Mouse (Mus musculus): ENCODE data around the gene Tppp. TPM values are rescaled to one million over a fixed set of nuclear protein-coding genes. Genes with fewer than 3 reads are reported as not detected.

Gene Tppp
- 1.6 and 2.0 TPM in 2 replicates for polyA plus RNA-seq (2015; fragmentation: Nextera tagmentation; extraction: Ambion mirVana)

DNA sequence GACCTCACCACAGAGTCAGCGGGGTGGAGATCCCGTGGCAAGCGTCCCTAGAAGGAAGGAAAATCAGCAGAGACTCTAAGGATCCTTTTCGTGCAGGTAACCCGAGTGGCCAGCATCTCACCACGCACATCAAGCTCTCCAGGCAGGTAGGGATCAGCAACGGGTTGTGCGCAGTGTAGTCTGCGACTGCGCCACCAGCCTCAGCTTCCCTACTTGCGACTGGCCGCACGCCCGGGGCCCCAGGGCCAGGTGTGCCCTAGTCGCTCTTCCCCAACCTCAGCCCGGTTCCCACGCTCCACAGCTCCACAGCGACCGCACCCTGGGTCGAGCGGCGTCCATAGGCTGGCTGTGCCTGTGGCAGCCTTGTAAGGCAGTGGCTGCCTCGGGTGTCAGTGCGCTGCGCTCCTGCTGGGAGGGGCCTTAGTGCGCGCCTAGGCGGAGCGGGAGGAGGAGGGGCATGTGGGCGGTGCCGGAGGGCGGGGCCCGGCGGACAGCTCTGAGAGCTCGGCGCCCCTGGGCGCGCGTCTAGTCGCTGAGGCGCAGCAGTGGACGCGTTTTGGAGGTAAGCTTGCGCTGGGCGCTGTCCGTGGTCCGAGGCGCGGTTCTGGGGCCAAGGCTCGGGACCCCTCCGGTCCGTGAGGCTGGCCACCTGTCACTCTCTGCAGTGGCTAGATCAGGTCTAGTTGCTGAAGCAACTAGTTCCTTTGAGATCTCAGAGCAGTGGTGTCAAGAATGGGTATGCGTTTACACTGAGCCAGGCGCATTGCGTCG lies at the start of gene Tppp:
Tppp (plus strand) TSS at position 460 of the 771 bp plus-strand sequence.
- no peaks in the 10 kb centered on the region for H3K9me3 ChIP-seq (replicated peaks)
- no peaks in the 10 kb centered on the region for H3K36me3 ChIP-seq
- no peak within 1 kb of the TSS for H3K27ac ChIP-seq (replicated peaks)
- peak within 1 kb of the TSS; percentile 37 for H3K9ac ChIP-seq
- H3K4me2 ChIP-seq (replicated peaks): peak within 1 kb of the TSS; percentile 95
- under 1% methylated on average over 54 of the region's 56 CpGs for WGBS
- H3K27me3 ChIP-seq: peaks cover 22% of the 10 kb centered on the region
- peak within 1 kb of the TSS; percentile 51 for H3K4me3 ChIP-seq (replicated peaks)
- ATAC-seq (ENCODE audit: insufficient number of reproducible peaks, low FRiP score, low TSS enrichment, low read depth): peak; percentile 94
- peaks cover 22% of the 10 kb centered on the region for H3K4me1 ChIP-seq

DNA sequence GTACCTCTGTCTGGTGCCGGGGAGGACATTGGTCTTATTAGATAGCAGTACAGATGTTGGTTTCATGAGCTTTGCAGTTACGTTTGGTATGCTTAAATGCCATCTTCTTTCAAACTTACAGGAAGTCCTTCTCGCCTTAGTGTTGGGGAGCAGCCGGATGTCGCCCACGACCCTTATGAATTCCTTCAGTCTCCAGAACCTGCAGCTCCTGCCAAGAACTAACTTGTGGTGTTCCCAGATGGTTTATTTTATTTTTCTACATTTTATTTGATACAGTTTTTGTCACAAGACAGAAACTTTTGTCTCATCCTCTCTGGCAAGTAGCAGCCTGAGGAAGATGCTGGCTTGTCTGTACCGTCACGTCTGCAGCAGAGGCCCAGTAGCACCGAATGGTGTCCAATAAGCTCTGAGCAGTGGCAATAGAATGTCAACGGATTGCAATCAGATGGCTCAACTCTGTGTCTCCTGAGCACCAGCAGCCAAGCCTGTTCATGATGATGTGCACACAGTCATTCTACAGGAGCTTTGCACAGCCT lies 49.0 kb upstream of the Tppp start:
- Histone ChIP-seq H3K9ac (no peak overlapping the region), H3K36me3 (peaks cover 63% of the 10 kb centered on the region), H3K4me3 (replicated peaks) (no peak overlapping the region), H3K4me2 (replicated peaks) (no peak overlapping the region), H3K9me3 (replicated peaks) (no peaks in the 10 kb centered on the region), H3K27me3 (no peaks in the 10 kb centered on the region), H3K4me1 (no peaks in the 10 kb centered on the region), H3K27ac (replicated peaks) (no peak overlapping the region)
- 90% methylated on average over 10 of the region's 10 CpGs for WGBS
- ATAC-seq (ENCODE audit: insufficient number of reproducible peaks, low FRiP score, low TSS enrichment, low read depth): no peak

DNA sequence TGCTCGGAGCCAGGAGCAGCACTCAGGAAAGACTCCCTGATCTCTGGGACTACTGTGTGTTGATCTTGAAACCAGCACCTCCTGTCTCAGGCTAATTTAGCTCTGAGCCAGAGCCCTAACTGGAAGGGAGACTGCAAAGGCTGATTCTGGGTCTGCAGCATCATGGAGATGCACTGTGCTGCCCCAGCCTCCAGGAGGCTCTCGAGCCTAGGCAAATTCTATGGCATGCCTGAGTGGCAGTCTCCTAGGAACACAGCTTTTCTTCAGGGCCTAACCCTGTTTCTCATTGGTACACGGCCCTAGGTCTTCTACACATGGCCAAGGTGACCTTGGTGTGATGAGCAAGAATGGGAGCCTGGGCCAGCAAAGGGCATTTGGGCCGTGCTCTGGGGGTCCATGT lies 48.0 kb upstream of the Tppp start:
- no peak overlapping the region for H3K9ac ChIP-seq
- no peaks in the 10 kb centered on the region for H3K9me3 ChIP-seq (replicated peaks)
- no peak overlapping the region for H3K4me3 ChIP-seq (replicated peaks)
- 81% methylated on average over 4 of the region's 4 CpGs for WGBS
- H3K36me3 ChIP-seq: peaks cover 54% of the 10 kb centered on the region
- ATAC-seq (ENCODE audit: insufficient number of reproducible peaks, low FRiP score, low TSS enrichment, low read depth): no peak
- no peak overlapping the region for H3K4me2 ChIP-seq (replicated peaks)
- no peaks in the 10 kb centered on the region; the same call in 1 of the 2 replicates for H3K27me3 ChIP-seq
- H3K27ac ChIP-seq (replicated peaks): no peak overlapping the region
- no peaks in the 10 kb centered on the region for H3K4me1 ChIP-seq

DNA sequence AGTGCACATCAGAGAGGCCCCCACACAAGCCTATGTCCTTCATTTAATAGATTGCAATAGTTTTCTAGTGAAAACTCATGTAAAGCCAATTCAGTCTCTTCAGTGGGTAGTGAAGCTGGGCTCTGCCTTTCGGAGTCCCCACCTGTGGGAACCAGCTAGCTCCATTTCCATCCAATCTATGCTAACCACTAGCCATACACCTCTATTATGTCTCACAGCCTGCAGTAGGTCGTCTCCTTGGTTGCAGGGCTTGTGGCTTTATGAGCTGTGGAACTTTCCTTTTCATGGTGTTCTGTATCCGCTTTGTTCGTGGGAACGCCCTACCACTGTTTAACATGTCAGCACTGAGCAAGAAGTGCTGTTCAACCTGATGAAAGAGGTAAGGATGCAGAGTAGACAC lies 45.7 kb upstream of the Tppp start, which contains the start of gene Zdhhc11:
Zdhhc11 (plus strand) TSS at position 301 of the 400 bp plus-strand sequence.
- ATAC-seq (ENCODE audit: insufficient number of reproducible peaks, low FRiP score, low TSS enrichment, low read depth): no peak
- peaks cover 33% of the 10 kb centered on the region for H3K36me3 ChIP-seq
- no peak within 1 kb of the TSS for H3K4me3 ChIP-seq (replicated peaks)
- no peaks in the 10 kb centered on the region; the same call in 1 of the 2 replicates for H3K27me3 ChIP-seq
- H3K9ac ChIP-seq: no peak within 1 kb of the TSS
- H3K27ac ChIP-seq (replicated peaks): no peak within 1 kb of the TSS
- H3K4me2 ChIP-seq (replicated peaks): no peak within 1 kb of the TSS
- H3K9me3 ChIP-seq (replicated peaks): no peaks in the 10 kb centered on the region
- no peaks in the 10 kb centered on the region for H3K4me1 ChIP-seq
- WGBS: 86% methylated on average over 5 of the region's 5 CpGs

DNA sequence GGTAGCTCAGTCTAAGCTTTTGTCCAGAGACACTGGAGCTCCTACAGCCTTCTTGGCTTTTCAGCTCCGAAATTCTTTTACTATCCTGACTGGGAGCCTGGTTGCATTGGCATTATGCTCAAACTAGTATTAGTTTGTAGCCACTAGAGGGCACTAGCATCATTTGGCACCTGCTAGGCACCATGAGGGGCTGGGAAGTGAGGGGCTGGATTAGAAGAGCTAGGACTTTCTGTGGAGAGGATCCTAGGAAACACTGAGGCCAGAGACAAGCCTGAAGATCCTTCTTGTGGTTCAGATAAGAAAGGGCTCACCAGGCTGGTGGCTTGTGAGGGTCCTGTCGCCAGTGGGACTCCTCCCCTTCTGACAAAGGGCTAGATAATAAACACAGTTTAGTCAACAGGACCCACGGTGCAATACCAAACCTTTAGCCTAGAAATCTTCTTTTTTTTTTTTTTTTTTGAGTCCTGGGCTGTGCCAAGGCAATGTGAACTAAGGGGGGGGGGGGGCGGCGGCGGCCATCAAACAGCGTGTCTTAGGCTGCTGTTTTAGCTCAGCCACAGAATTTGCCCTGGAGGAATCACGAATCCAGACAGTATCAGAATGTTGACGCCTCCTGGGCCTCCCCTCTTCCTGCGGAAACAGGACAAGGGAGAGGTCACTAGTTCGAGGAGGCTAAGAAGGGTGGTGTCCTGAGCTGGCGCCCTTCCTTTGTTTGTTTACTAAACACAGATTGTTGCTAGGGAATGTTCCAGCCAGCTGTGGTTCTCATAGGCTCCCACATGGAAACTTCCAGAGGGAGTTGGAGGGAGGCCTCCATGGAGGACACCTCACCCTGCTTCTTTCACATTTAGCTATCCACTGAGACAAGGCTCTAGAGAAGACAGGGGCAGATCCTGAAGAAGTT lies 38.4 kb upstream of the Tppp start:
- H3K4me3 ChIP-seq (replicated peaks): no peak overlapping the region
- H3K27me3 ChIP-seq: no peaks in the 10 kb centered on the region; the same call in 1 of the 2 replicates
- no peaks in the 10 kb centered on the region for H3K36me3 ChIP-seq
- H3K4me2 ChIP-seq (replicated peaks): peak overlapping the region; percentile 38
- 17% methylated on average over 12 of the region's 12 CpGs for WGBS
- H3K4me1 ChIP-seq: peaks cover 8% of the 10 kb centered on the region
- H3K9ac ChIP-seq: no peak overlapping the region
- peak; percentile 77; the same call in 1 of the 2 replicates for ATAC-seq (ENCODE audit: insufficient number of reproducible peaks, low FRiP score, low TSS enrichment, low read depth)
- no peaks in the 10 kb centered on the region for H3K9me3 ChIP-seq (replicated peaks)
- no peak overlapping the region for H3K27ac ChIP-seq (replicated peaks)

DNA sequence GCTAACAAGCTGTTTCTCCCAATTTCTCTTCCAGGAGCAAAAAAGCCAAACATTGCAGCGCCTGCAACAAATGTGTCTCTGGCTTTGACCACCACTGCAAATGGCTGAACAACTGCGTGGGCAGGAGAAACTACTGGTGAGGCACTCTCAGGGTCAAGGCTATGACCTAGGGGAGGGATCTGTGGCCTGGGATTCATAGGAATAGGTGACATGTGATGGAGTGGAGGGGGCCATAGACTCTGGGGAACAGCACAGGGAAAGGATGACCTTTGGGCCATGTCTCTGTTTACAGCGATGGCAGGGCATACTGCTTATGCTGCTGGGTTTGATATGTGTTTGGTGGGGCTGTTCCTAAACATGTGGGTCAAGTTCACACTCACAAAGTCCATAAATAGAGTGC lies 34.7 kb upstream of the Tppp start:
- H3K4me1 ChIP-seq: peaks cover 8% of the 10 kb centered on the region
- H3K9me3 ChIP-seq (replicated peaks): no peaks in the 10 kb centered on the region
- no peaks in the 10 kb centered on the region for H3K27me3 ChIP-seq
- H3K27ac ChIP-seq (replicated peaks): no peak overlapping the region
- no peak for ATAC-seq (ENCODE audit: insufficient number of reproducible peaks, low FRiP score, low TSS enrichment, low read depth)
- no peak overlapping the region for H3K4me2 ChIP-seq (replicated peaks)
- H3K4me3 ChIP-seq (replicated peaks): no peak overlapping the region
- H3K36me3 ChIP-seq: no peaks in the 10 kb centered on the region
- WGBS: 86% methylated on average over 3 of the region's 3 CpGs
- H3K9ac ChIP-seq: no peak overlapping the region

DNA sequence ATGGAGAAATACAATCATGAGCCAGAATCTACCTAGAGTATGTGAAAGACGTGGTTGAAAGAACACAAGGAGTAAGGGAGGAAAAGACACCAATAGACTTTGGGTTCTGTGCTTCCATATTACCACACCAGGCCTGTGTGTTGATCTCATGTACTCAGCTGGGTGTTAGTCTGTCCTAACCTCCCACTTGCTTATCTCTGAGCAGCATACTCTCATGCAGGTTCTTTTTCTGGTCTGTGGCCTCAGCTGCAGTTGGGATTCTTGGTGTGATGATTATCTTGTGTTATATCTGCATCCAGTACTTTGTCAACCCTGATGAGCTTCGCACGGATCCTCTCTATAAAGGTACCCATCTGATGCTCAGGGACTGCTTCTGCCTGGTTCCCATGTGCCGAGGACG lies 32.3 kb upstream of the Tppp start:
- H3K9ac ChIP-seq: no peak overlapping the region
- 83% methylated on average over 5 of the region's 5 CpGs for WGBS
- H3K36me3 ChIP-seq: no peaks in the 10 kb centered on the region
- H3K4me1 ChIP-seq: no peaks in the 10 kb centered on the region
- H3K27me3 ChIP-seq: no peaks in the 10 kb centered on the region
- H3K27ac ChIP-seq (replicated peaks): no peak overlapping the region
- H3K4me2 ChIP-seq (replicated peaks): no peak overlapping the region
- H3K9me3 ChIP-seq (replicated peaks): no peaks in the 10 kb centered on the region
- H3K4me3 ChIP-seq (replicated peaks): no peak overlapping the region
- no peak for ATAC-seq (ENCODE audit: insufficient number of reproducible peaks, low FRiP score, low TSS enrichment, low read depth)

DNA sequence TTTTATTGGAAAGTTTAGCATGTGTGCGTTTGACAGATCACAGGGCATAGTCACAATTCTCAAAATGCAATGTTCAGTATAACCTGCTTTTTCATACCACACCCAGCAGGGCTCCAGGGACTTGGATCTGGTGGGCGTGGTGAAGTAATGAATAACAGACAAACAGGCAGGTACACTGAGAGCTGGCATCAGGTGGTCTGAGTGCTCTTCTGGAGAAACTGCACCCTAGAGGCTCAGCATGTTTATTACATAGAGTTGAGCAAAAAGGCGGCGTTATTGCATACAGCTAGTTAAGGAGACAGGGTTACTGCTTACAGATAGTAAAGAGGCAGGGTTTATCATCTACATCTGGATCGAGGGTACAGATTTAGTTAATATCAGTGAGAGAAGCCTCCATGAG lies 18.9 kb upstream of the Tppp start:
- Histone ChIP-seq H3K27me3 (no peaks in the 10 kb centered on the region), H3K9me3 (replicated peaks) (no peaks in the 10 kb centered on the region), H3K9ac (no peak overlapping the region), H3K36me3 (no peaks in the 10 kb centered on the region), H3K4me3 (replicated peaks) (no peak overlapping the region), H3K27ac (replicated peaks) (no peak overlapping the region), H3K4me1 (no peaks in the 10 kb centered on the region), H3K4me2 (replicated peaks) (no peak overlapping the region)
- ATAC-seq (ENCODE audit: insufficient number of reproducible peaks, low FRiP score, low TSS enrichment, low read depth): peak; percentile 54; the same call in 1 of the 2 replicates
- 62% methylated on average over 5 of the region's 5 CpGs for WGBS

DNA sequence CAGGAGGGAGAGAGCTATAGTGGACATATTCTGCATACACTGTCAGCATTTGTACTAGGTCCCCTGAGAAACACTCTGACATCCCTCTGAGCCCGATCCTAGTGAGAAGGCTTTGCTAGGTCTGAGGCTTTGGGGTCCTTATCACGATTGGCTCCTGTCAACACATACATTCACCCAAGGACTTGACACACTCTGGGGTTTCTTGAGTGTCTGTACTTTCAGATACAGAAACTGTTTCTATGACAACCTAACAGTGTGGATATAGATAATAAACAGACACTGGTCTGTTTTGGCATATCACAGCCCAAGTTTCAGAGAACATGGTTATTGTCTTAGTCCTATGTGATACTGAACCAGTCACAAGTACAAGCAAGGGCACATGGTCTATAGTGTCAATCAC lies 18.4 kb upstream of the Tppp start:
- H3K36me3 ChIP-seq: no peaks in the 10 kb centered on the region
- WGBS: 68% methylated on average over 2 of the region's 2 CpGs
- no peak overlapping the region for H3K4me2 ChIP-seq (replicated peaks)
- H3K27ac ChIP-seq (replicated peaks): no peak overlapping the region
- no peak overlapping the region for H3K9ac ChIP-seq
- H3K9me3 ChIP-seq (replicated peaks): no peaks in the 10 kb centered on the region
- H3K4me1 ChIP-seq: no peaks in the 10 kb centered on the region
- no peak for ATAC-seq (ENCODE audit: insufficient number of reproducible peaks, low FRiP score, low TSS enrichment, low read depth)
- H3K4me3 ChIP-seq (replicated peaks): no peak overlapping the region
- H3K27me3 ChIP-seq: no peaks in the 10 kb centered on the region

DNA sequence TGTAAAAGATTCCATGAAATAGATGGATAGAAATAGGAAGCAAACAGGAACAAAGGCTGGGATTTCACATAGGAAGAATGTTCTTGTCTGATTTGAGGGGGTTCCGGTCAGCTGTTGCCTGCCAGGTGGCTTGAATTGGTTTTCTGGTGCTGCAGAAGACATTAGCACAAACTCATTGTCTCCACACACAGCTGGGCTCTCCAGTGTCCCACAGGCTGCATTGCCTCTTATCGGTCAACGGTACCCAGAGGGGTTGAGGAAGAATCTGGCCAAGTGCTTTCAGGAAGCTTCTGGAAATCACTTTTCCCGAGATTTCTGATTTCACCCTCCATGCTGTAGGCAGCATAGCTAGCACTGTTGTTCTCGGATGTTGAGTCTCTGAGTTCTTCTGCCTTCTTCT lies 17.9 kb upstream of the Tppp start:
- no peak for ATAC-seq (ENCODE audit: insufficient number of reproducible peaks, low FRiP score, low TSS enrichment, low read depth)
- Histone ChIP-seq H3K9me3 (replicated peaks) (no peaks in the 10 kb centered on the region), H3K27ac (replicated peaks) (no peak overlapping the region), H3K4me2 (replicated peaks) (no peak overlapping the region), H3K36me3 (no peaks in the 10 kb centered on the region), H3K27me3 (no peaks in the 10 kb centered on the region), H3K9ac (no peak overlapping the region), H3K4me3 (replicated peaks) (no peak overlapping the region), H3K4me1 (no peaks in the 10 kb centered on the region)
- WGBS: 82% methylated on average over 5 of the region's 5 CpGs

DNA sequence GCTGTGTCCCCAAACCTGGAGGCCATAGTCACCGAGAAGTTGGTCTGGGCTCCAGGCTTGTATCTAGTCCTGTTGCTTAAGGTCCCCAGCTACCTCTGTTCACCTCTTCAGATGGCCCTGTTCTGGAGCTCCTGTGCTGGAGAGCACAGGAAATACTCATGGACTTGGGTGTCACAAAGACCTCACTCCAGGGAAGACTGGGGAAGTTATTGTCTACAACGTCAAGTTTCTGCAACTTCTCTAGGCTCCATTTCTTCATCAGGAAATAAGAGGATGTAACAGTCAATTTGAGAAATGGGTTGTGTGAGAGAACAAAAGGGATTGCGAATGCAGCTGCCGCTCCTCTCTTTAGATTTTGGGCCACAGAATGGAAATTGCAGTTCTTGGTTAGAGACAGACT lies 12.8 kb upstream of the Tppp start:
- Histone ChIP-seq H3K27ac (replicated peaks) (no peak overlapping the region), H3K9me3 (replicated peaks) (no peaks in the 10 kb centered on the region), H3K36me3 (no peaks in the 10 kb centered on the region), H3K4me3 (replicated peaks) (no peak overlapping the region), H3K27me3 (no peaks in the 10 kb centered on the region), H3K4me1 (no peaks in the 10 kb centered on the region), H3K9ac (no peak overlapping the region), H3K4me2 (replicated peaks) (no peak overlapping the region)
- no peak for ATAC-seq (ENCODE audit: insufficient number of reproducible peaks, low FRiP score, low TSS enrichment, low read depth)
- 85% methylated on average over 4 of the region's 4 CpGs for WGBS
